Mouse (Mus musculus): ENCODE results near the gene Olfr985.

GRCm38 (mm10) chr9:40155118-40155644, 25.2 kb upstream of the Olfr985 start:
- no peak for TF ChIP-seq CTCF (IDR thresholded peaks at IDR 0.05; ENCODE audit: borderline replicate concordance, extremely low read depth, insufficient read depth, insufficient read length)
- no peak for TF ChIP-seq POLR2A (IDR thresholded peaks at IDR 0.05; ENCODE audit: borderline replicate concordance, extremely low read depth, insufficient read depth, insufficient read length, poor library complexity, severe bottlenecking)
